Mouse (Mus musculus): ENCODE measurements around the gene Slc39a11. TPM values are rescaled to one million over a fixed set of nuclear protein-coding genes. Genes with fewer than 3 reads are reported as not detected.
A peak's percentile ranks its signal among the peaks of the same experiment; 100 is the strongest.

Gene Slc39a11
- polyA plus RNA-seq, 1 experiment from 2014 or later: 42.2 TPM

DNA sequence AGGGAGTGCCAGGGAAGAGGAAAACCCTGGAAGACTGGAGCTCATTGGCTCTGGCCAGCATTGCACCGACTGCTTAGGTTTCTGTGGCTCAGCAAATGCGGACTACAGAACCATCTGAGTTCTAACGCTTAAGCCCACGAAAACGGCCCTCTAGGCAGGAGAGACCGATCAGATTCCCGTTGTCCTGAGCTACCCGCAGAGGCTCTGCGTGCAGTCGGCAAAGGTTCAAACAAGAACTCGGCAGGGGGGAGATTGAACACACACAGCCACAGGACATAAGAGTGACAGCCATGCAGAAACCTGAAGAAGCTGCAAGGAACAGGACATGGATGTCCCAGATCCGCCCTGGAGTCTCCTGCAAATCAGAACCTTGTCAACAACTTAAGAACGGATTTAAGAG lies 286.1 kb downstream of the Slc39a11 start:
- no peak for ATAC-seq (replicated peaks)
- WGBS: 21% methylated on average over 13 of the region's 13 CpGs
- Histone ChIP-seq H3K27ac (replicated peaks) (no peak overlapping the region), H3K9ac (replicated peaks) (no peak overlapping the region), H3K4me2 (replicated peaks) (no peak overlapping the region), H3K36me3 (no peaks in the 10 kb centered on the region), H3K27me3 (no peaks in the 10 kb centered on the region), H3K4me3 (no peak overlapping the region), H3K4me1 (no peaks in the 10 kb centered on the region), H3K9me3 (no peaks in the 10 kb centered on the region)

DNA sequence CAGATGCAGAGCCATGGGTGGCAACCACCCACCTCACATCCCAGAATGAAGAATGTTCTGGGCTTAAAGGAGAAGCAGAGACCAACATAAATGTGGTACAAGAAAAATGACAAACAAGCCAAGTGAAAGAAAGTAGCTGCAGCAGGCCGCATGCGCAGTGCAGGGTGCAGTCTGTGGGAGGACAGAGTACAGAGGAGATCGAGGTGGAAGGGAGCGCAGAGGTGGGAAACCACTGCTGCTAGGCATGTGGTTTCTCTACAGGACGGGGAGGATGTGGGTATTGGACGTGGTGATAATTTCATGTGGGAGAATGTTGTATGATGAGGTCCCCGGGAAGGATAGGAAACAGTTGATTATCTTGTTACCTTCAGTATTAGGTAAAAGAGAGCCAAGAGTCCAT lies 287.3 kb downstream of the Slc39a11 start:
- H3K27ac ChIP-seq (replicated peaks): no peak overlapping the region
- no peak for ATAC-seq (replicated peaks)
- H3K4me3 ChIP-seq: no peak overlapping the region
- no peaks in the 10 kb centered on the region for H3K36me3 ChIP-seq
- H3K27me3 ChIP-seq: no peaks in the 10 kb centered on the region
- no peak overlapping the region for H3K4me2 ChIP-seq (replicated peaks)
- no peaks in the 10 kb centered on the region for H3K4me1 ChIP-seq
- H3K9me3 ChIP-seq: no peaks in the 10 kb centered on the region
- WGBS: 93% methylated on average over 7 of the region's 7 CpGs
- no peak overlapping the region for H3K9ac ChIP-seq (replicated peaks)

DNA sequence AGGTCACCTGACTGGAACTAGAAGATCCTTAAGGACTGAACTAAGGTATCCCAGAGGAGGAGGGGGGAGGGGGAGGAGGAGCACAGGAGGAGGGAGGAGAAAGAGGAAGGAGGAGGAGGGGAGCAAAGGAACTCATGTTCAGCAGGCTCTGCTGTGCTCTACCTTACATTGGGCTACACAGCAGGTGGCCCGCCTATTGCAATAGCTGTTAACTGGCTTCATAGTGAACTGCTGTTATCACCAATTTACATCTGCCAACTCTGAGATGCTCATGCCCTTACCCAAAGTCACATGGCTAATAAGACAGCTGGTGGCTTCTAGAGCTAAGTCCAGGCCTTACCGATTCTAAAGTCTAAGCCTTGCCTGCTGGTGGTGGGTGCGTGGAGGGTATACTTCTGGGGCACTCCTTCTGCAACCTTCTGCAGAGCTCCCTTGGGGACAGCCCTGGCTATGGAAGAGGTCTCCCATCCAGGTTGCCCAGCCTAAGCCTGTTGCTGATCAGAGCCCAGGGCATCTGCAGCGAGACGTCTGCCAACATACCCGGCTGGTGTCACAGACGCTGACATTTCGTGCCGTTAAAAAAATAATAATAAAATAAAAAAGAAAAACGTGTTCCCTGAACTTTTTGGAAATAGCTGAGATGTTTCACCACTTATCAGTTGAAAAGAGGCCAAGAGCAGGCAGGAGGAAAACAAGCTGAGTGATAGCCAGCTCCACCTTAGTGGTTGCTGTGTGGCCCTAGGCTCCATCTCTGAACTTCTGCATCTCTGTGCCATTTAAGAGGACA lies 289.6 kb downstream of the Slc39a11 start:
- ATAC-seq (replicated peaks): no peak
- 88% methylated on average over 10 of the region's 10 CpGs for WGBS

DNA sequence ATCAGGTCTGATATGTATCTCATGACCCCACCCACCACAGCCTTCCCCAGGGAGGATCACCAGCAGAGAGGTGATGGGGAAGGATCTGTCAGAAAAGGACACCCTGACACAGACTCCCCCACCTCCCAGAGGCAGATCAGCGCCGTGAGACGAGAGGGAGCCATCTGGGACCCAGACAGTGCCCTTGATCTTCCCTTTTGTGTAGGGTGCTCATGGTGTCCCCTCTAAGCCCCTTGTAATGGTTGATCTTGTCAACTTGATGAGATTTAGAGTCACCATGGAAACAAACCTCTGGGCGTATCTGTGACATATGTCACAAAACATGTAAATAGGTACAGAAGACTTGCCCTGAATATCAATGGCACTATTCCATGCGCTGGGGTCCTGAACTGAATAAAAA lies 293.9 kb downstream of the Slc39a11 start:
- Histone ChIP-seq H3K4me3 (no peak overlapping the region), H3K4me2 (replicated peaks) (no peak overlapping the region), H3K36me3 (no peaks in the 10 kb centered on the region), H3K27me3 (no peaks in the 10 kb centered on the region), H3K4me1 (no peaks in the 10 kb centered on the region), H3K9me3 (no peaks in the 10 kb centered on the region), H3K27ac (replicated peaks) (no peak overlapping the region), H3K9ac (replicated peaks) (no peak overlapping the region)
- WGBS: 71% methylated on average over 5 of the region's 5 CpGs
- ATAC-seq (replicated peaks): no peak

More for the DNA sequence above, 289.6 kb downstream of the Slc39a11 start:
- Histone ChIP-seq H3K9me3 (no peaks in the 10 kb centered on the region), H3K27me3 (no peaks in the 10 kb centered on the region), H3K4me1 (no peaks in the 10 kb centered on the region), H3K9ac (replicated peaks) (no peak overlapping the region), H3K4me2 (replicated peaks) (no peak overlapping the region), H3K27ac (replicated peaks) (no peak overlapping the region), H3K4me3 (no peak overlapping the region), H3K36me3 (no peaks in the 10 kb centered on the region)

DNA sequence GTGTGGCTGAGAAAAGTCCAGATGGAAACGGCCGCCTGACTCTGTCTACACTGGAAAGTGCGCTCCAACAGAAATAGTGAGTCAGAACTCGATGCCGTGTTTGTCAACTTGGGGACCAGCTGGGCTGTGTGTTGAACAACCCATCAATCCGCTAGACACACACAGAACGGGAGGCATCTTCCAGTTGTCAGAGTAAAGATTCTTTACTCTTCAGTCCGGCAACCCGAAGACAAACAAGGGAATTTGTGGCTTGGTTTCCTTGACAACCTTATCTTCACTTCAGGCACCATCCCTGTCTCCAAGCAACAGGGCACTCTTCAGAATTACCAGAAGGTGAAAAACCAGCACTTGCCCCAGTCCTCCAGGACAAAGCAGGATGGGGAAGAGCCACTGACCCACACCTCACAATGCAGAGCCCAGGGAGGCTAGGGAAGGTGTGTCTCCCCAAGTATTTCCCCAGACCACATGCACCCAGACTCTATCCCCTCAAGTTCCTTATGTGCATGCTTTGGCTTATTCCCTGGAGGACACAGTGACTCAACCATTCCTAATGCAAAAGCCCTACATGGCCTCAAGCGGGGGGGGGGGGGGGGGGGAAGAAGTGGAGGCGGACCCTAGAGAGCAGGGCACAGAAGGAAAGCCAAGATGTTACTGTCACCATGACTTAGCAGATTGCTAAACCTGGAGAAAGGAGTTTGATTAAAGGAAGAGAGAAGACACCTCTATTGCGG lies 297.6 kb downstream of the Slc39a11 start:
- peaks cover 6% of the 10 kb centered on the region; the same call in 1 of the 2 replicates for H3K9me3 ChIP-seq
- H3K27ac ChIP-seq (replicated peaks): no peak overlapping the region
- ATAC-seq (replicated peaks): no peak
- peaks cover 1% of the 10 kb centered on the region; the same call in 1 of the 2 replicates for H3K4me1 ChIP-seq
- H3K4me2 ChIP-seq (replicated peaks): no peak overlapping the region
- H3K36me3 ChIP-seq: 0 out of 2 replicates have a peak, but pooled peaks cover 3% of the 10 kb centered on the region
- no peak overlapping the region for H3K9ac ChIP-seq (replicated peaks)
- H3K27me3 ChIP-seq: no peaks in the 10 kb centered on the region
- 69% methylated on average over 12 of the region's 12 CpGs for WGBS
- H3K4me3 ChIP-seq: no peak overlapping the region

DNA sequence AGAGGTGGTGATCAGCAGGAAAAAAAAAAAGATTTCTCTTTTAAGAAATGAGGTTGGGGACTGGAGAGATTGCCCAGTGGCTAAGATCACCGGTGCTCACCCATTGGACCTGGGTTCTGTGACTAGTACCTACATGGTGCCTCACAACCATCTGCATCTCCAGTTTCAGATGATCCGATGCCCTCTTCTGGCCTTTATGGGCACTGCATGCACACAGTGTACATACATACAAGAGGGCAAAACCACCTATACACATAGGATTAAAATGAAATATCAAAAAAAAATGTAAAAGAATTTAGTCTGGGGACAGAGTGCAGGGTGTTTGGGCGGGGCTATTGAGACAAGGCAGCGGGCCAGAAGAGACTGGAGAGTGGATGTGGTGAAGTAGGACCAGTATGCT lies 299.3 kb downstream of the Slc39a11 start:
- Histone ChIP-seq H3K27me3 (no peaks in the 10 kb centered on the region), H3K9ac (replicated peaks) (no peak overlapping the region), H3K4me1 (peaks cover 7% of the 10 kb centered on the region), H3K27ac (replicated peaks) (no peak overlapping the region), H3K36me3 (0 out of 2 replicates have a peak, but pooled peaks cover 3% of the 10 kb centered on the region), H3K4me2 (replicated peaks) (no peak overlapping the region), H3K9me3 (peaks cover 6% of the 10 kb centered on the region; the same call in 1 of the 2 replicates), H3K4me3 (no peak overlapping the region)
- no peak for ATAC-seq (replicated peaks)
- WGBS: 93% methylated on average over 4 of the region's 4 CpGs

DNA sequence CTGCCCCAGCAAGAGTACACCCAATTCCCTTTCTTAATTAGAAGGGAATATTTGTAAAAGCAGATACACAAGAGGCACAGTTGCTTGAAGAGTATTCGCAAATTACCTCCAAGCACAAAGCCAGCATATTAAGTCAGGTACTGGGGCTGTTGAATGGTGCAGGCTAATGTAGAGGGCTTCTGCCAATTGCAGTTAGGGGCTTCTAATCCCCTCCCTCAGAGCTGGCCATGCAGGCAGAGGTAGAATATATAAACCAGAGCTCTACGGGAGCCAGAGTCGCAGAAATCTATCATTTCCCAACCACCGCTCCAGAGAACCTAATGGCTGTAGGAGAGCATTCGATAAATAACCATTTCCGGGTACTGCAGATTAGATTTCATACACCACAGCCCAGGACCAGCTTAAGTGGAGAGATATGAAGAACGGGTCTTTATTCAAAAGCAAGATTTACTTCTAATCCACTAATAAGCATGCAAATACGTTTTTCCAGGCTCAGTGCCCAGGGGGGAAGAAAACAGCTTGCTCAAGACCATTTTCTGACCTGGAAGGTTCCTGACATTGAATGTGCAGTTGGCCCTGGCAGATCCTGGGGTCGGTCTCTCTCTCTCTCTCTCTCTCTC lies 302.9 kb downstream of the Slc39a11 start:
- Histone ChIP-seq H3K9ac (replicated peaks) (0 out of 2 replicates have a peak overlapping the region, but pooled peaks have one; percentile 3), H3K27ac (replicated peaks) (peak overlapping the region; percentile 63), H3K4me3 (no peak overlapping the region), H3K9me3 (peaks cover 6% of the 10 kb centered on the region; the same call in 1 of the 2 replicates), H3K27me3 (no peaks in the 10 kb centered on the region), H3K36me3 (0 out of 2 replicates have a peak, but pooled peaks cover 3% of the 10 kb centered on the region), H3K4me1 (peaks cover 7% of the 10 kb centered on the region), H3K4me2 (replicated peaks) (no peak overlapping the region)
- 49% methylated on average over 9 of the region's 9 CpGs for WGBS
- 0 out of 2 replicates have a peak, but pooled peaks have one; percentile 14 for ATAC-seq (replicated peaks)

DNA sequence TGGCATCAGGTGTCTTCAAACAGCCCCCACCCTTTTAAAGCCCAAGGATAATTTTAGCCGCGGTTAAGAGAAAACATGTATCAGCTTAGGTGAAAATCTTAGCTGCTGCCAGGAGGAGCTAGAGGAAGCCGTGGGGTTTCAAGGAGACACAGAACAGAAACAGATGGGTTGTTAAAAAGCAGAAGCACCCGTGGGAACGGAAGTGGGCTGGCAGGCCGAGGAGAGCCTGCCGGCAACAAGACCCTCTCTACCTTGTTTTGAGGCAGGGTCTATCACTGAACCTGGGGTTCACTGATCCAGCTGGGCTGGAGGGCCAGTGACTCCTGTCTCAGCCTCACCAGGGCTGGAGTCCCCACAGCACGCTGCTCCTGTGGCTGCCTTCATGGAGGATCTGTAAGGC lies 310.1 kb downstream of the Slc39a11 start:
- no peaks in the 10 kb centered on the region for H3K4me1 ChIP-seq

DNA sequence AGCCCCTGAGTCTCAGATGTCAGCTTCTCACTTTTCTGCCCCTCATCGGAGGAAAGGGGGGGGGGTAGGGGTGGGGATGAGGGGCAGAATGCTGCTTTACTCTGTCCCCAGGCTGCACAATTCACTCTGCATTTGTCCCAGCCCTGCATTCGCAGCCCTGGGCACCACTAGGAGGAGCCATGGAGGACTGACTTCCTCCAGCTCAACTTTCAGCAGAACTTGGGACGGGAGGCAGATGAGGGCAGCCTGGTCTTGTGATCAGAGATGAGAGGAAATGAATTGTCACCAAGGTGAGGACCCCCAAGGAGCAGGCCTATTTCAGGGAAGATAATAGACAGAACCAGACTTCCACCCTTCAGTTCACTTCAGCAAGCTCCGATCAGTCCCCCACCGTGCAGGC lies 311.3 kb downstream of the Slc39a11 start:
- no peaks in the 10 kb centered on the region for H3K9me3 ChIP-seq
- no peaks in the 10 kb centered on the region for H3K27me3 ChIP-seq
- ATAC-seq (replicated peaks): no peak
- H3K36me3 ChIP-seq: no peaks in the 10 kb centered on the region
- H3K4me2 ChIP-seq (replicated peaks): no peak overlapping the region
- H3K4me1 ChIP-seq: 0 out of 2 replicates have a peak, but pooled peaks cover 2% of the 10 kb centered on the region
- WGBS: 47% methylated on average over 5 of the region's 5 CpGs
- no peak overlapping the region for H3K4me3 ChIP-seq
- no peak overlapping the region for H3K27ac ChIP-seq (replicated peaks)
- no peak overlapping the region for H3K9ac ChIP-seq (replicated peaks)

More for the DNA sequence above, 310.1 kb downstream of the Slc39a11 start:
- Histone ChIP-seq H3K9ac (replicated peaks) (no peak overlapping the region), H3K36me3 (no peaks in the 10 kb centered on the region), H3K9me3 (no peaks in the 10 kb centered on the region), H3K27me3 (no peaks in the 10 kb centered on the region), H3K27ac (replicated peaks) (no peak overlapping the region), H3K4me3 (no peak overlapping the region), H3K4me2 (replicated peaks) (no peak overlapping the region)
- 76% methylated on average over 8 of the region's 8 CpGs for WGBS
- no peak for ATAC-seq (replicated peaks)

DNA sequence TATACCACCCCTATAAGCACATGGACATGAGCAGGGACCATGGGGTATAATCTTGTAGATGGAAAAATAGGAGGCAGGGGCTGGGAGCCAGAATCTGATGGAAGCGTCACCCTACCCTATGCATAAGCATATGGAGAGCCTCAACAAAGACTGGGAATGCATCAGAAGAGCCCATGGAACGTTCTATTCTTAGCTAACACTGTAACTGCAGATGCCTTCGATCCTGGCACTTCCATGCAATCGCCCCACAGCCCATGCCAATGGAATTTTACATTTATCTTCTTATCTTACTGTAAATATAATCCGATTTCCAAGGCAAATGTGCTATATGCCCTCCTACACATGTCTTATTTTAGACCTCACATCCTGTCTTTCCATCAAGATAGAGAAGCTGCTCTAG lies 314.2 kb downstream of the Slc39a11 start:
- Histone ChIP-seq H3K4me2 (replicated peaks) (no peak overlapping the region), H3K4me3 (no peak overlapping the region), H3K27me3 (no peaks in the 10 kb centered on the region), H3K4me1 (0 out of 2 replicates have a peak, but pooled peaks cover 5% of the 10 kb centered on the region), H3K9ac (replicated peaks) (no peak overlapping the region), H3K9me3 (no peaks in the 10 kb centered on the region), H3K27ac (replicated peaks) (no peak overlapping the region), H3K36me3 (no peaks in the 10 kb centered on the region)
- WGBS: 82% methylated on average over 5 of the region's 5 CpGs
- ATAC-seq (replicated peaks): no peak

DNA sequence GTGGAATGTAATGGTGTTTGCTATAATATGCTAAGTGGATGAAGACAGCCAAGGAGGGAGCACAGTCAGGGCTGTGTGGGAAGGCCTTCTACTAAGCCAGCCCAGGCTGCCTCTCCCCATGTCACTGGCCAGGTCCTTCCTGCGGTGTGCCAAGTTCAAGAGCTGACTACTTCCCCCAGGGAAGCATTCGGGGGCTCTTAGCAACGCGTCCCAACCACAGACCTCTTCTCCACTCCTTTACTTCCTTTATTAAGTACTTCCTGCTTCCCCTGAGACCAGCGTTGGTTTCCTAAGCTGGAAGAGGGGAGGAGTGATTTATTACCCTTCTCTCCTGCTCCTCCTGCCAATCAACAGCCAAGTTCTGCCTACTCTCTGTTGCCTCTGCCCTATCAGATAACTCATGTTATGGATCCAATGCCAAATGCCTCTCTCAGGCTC lies 315.4 kb downstream of the Slc39a11 start:
- 83% methylated on average over 5 of the region's 5 CpGs for WGBS
- H3K4me3 ChIP-seq: no peak overlapping the region
- no peaks in the 10 kb centered on the region for H3K9me3 ChIP-seq
- no peaks in the 10 kb centered on the region for H3K27me3 ChIP-seq
- H3K4me2 ChIP-seq (replicated peaks): no peak overlapping the region
- no peaks in the 10 kb centered on the region for H3K36me3 ChIP-seq
- ATAC-seq (replicated peaks): no peak
- H3K27ac ChIP-seq (replicated peaks): no peak overlapping the region
- H3K9ac ChIP-seq (replicated peaks): no peak overlapping the region
- H3K4me1 ChIP-seq: 0 out of 2 replicates have a peak, but pooled peaks cover 5% of the 10 kb centered on the region

DNA sequence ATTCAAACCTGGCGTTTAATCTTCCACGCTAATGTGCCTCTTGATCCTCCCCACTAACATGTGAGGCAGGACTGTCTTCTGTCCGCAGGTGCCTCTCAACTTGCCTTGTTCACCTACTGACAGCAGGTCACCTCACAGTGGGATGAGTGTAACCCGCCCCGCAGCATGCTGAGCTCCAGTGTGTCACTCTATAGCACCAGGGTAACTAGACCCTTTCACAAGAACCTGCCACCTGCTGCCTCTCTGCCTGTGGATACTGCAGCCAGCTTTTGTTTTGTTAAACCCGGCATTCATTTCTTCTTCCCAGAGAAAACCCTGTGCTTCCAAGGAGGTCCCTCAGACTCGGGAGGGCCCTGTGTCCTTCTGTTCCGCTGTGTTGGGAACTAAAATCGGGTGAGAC lies 316.3 kb downstream of the Slc39a11 start:
- 0 out of 2 replicates have a peak, but pooled peaks cover 5% of the 10 kb centered on the region for H3K4me1 ChIP-seq
- no peaks in the 10 kb centered on the region for H3K27me3 ChIP-seq
- ATAC-seq (replicated peaks): no peak
- H3K4me2 ChIP-seq (replicated peaks): no peak overlapping the region
- H3K4me3 ChIP-seq: no peak overlapping the region
- H3K9me3 ChIP-seq: no peaks in the 10 kb centered on the region
- WGBS: 21% methylated on average over 9 of the region's 9 CpGs
- no peak overlapping the region for H3K27ac ChIP-seq (replicated peaks)
- H3K36me3 ChIP-seq: no peaks in the 10 kb centered on the region
- H3K9ac ChIP-seq (replicated peaks): no peak overlapping the region

Measured in forebrain, embryonic 15.5 days (tissue).